Mouse (Mus musculus): ENCODE measurements around the gene Trip6. TPM values are rescaled to one million over a fixed set of nuclear protein-coding genes. Genes with fewer than 3 reads are reported as not detected.
"Not testable (repeated sequence)": the region's sequence is repeated elsewhere in the genome, so short reads cannot be mapped to it uniquely, and the experiment has no call there.

Gene Trip6
- polyA plus RNA-seq, 1 experiment from 2014 or later = 63.9 TPM

- Histone ChIP-seq H3K27ac (peak overlapping the region; percentile 97), H3K4me2 (replicated peaks) (peak overlapping the region; percentile 97), H3K9me3 (no peaks in the 10 kb centered on the region), H3K4me1 (replicated peaks) (peaks cover 30% of the 10 kb centered on the region), H3K27me3 (replicated peaks) (peaks cover 20% of the 10 kb centered on the region), H3K4me3 (replicated peaks) (peak overlapping the region; percentile 54), H3K36me3 (peaks cover 24% of the 10 kb centered on the region), H3K9ac (peak overlapping the region; percentile 79)
- peak; percentile 78 for ATAC-seq
- WGBS = 0% methylated on average over 15 of the region's 15 CpGs
Observed at GRCm38 (mm10) chr5:137293282-137293681, 20.9 kb downstream of the Trip6 start.

- no peak overlapping the region for H3K9ac ChIP-seq
- H3K27ac ChIP-seq = no peak overlapping the region
- ATAC-seq = no peak
- no peak overlapping the region for H3K4me2 ChIP-seq (replicated peaks)
- 75% methylated on average over 15 of the region's 15 CpGs for WGBS
- H3K4me3 ChIP-seq (replicated peaks) = no peak overlapping the region
- peaks cover 33% of the 10 kb centered on the region for H3K27me3 ChIP-seq (replicated peaks)
- H3K9me3 ChIP-seq = no peaks in the 10 kb centered on the region
- H3K36me3 ChIP-seq = peaks cover 6% of the 10 kb centered on the region; the same call in 1 of the 2 replicates
- peaks cover 46% of the 10 kb centered on the region for H3K4me1 ChIP-seq (replicated peaks)
Observed at GRCm38 (mm10) chr5:137291381-137291926, 22.8 kb downstream of the Trip6 start.

- 0 out of 2 replicates have a peak, but pooled peaks have one; percentile 12 for ATAC-seq
- Histone ChIP-seq H3K27ac (no peak overlapping the region), H3K9me3 (no peaks in the 10 kb centered on the region), H3K27me3 (replicated peaks) (peaks cover 33% of the 10 kb centered on the region), H3K36me3 (no peaks in the 10 kb centered on the region; the same call in 1 of the 2 replicates), H3K4me3 (replicated peaks) (no peak overlapping the region), H3K4me2 (replicated peaks) (peak overlapping the region; percentile 22; the same call in 1 of the 2 replicates), H3K4me1 (replicated peaks) (peaks cover 47% of the 10 kb centered on the region), H3K9ac (no peak overlapping the region)
- WGBS = 24% methylated on average over 15 of the region's 15 CpGs
Observed at GRCm38 (mm10) chr5:137290677-137291076, 23.5 kb downstream of the Trip6 start.

- Histone ChIP-seq H3K9me3 (no peaks in the 10 kb centered on the region), H3K4me1 (replicated peaks) (peaks cover 41% of the 10 kb centered on the region), H3K4me3 (replicated peaks) (peak overlapping the region; percentile 15; the same call in 1 of the 2 replicates), H3K4me2 (replicated peaks) (peak overlapping the region; percentile 86), H3K36me3 (no peaks in the 10 kb centered on the region), H3K27ac (no peak overlapping the region; the same call in 1 of the 2 replicates), H3K9ac (no peak overlapping the region), H3K27me3 (replicated peaks) (peaks cover 33% of the 10 kb centered on the region)
- ATAC-seq = no peak
- WGBS = 51% methylated on average over 13 of the region's 13 CpGs
Observed at GRCm38 (mm10) chr5:137289591-137290365, 24.4 kb downstream of the Trip6 start.

GRCm38 (mm10) chr5:137288999-137289470, 25.2 kb downstream of the Trip6 start:
- H3K27ac ChIP-seq = no peak overlapping the region
- H3K4me1 ChIP-seq (replicated peaks) = peaks cover 39% of the 10 kb centered on the region
- ATAC-seq = no peak
- H3K36me3 ChIP-seq = no peaks in the 10 kb centered on the region
- H3K9me3 ChIP-seq = no peaks in the 10 kb centered on the region
- H3K4me3 ChIP-seq (replicated peaks) = peak overlapping the region; percentile 15
- H3K4me2 ChIP-seq (replicated peaks) = peak overlapping the region; percentile 86
- 3% methylated on average over 25 of the region's 25 CpGs for WGBS
- H3K27me3 ChIP-seq (replicated peaks) = peaks cover 33% of the 10 kb centered on the region
- H3K9ac ChIP-seq = peak overlapping the region; percentile 1; the same call in 1 of the 2 replicates

- H3K9ac ChIP-seq = peak overlapping the region; percentile 48
- WGBS = under 1% methylated on average over 58 of the region's 65 CpGs
Observed at GRCm38 (mm10) chr5:137287953-137288743, 26.1 kb downstream of the Trip6 start.

GRCm38 (mm10) chr5:137287032-137287952, 26.9 kb downstream of the Trip6 start, which contains the start of gene Ache:
Ache (plus strand) TSS chr5:137287519.
- no peaks in the 10 kb centered on the region for H3K9me3 ChIP-seq
- H3K4me3 ChIP-seq (replicated peaks) = peak within 1 kb of the TSS; percentile 40
- peaks cover 33% of the 10 kb centered on the region for H3K27me3 ChIP-seq (replicated peaks)
- peak; percentile 18 for ATAC-seq
- H3K4me1 ChIP-seq (replicated peaks) = peaks cover 35% of the 10 kb centered on the region
- 3% methylated on average over 40 of the region's 40 CpGs for WGBS
- H3K4me2 ChIP-seq (replicated peaks) = peak within 1 kb of the TSS; percentile 86
- H3K27ac ChIP-seq = 0 out of 2 replicates have a peak within 1 kb of the TSS, but pooled peaks have one; percentile 27
- H3K36me3 ChIP-seq = no peaks in the 10 kb centered on the region
- H3K9ac ChIP-seq = peak within 1 kb of the TSS; percentile 48

More at GRCm38 (mm10) chr5:137287953-137288743, 26.1 kb downstream of the Trip6 start:
- peaks cover 33% of the 10 kb centered on the region for H3K27me3 ChIP-seq (replicated peaks)
- ATAC-seq = peak; percentile 10; the same call in 1 of the 2 replicates
- H3K4me2 ChIP-seq (replicated peaks) = peak overlapping the region; percentile 86
- H3K4me1 ChIP-seq (replicated peaks) = peaks cover 38% of the 10 kb centered on the region
- peak overlapping the region; percentile 40 for H3K4me3 ChIP-seq (replicated peaks)
- no peak overlapping the region for H3K27ac ChIP-seq
- H3K36me3 ChIP-seq = no peaks in the 10 kb centered on the region
- H3K9me3 ChIP-seq = no peaks in the 10 kb centered on the region

- H3K4me2 ChIP-seq (replicated peaks) = peak overlapping the region; percentile 86
- H3K27ac ChIP-seq = 0 out of 2 replicates have a peak overlapping the region, but pooled peaks have one; percentile 27
- H3K36me3 ChIP-seq = no peaks in the 10 kb centered on the region
- peak overlapping the region; percentile 28; the same call in 1 of the 2 replicates for H3K9ac ChIP-seq
- peak; percentile 69 for ATAC-seq
- 1% methylated on average over 13 of the region's 16 CpGs for WGBS
- H3K4me1 ChIP-seq (replicated peaks) = peaks cover 35% of the 10 kb centered on the region
- peak overlapping the region; percentile 32 for H3K4me3 ChIP-seq (replicated peaks)
- H3K27me3 ChIP-seq (replicated peaks) = peaks cover 33% of the 10 kb centered on the region
- no peaks in the 10 kb centered on the region for H3K9me3 ChIP-seq
Observed at GRCm38 (mm10) chr5:137286655-137287031, 27.6 kb downstream of the Trip6 start.

GRCm38 (mm10) chr5:137285986-137286385, 28.2 kb downstream of the Trip6 start:
- H3K27me3 ChIP-seq (replicated peaks) = peaks cover 33% of the 10 kb centered on the region
- no peak for ATAC-seq
- WGBS = 29% methylated on average over 7 of the region's 7 CpGs

GRCm38 (mm10) chr5:137285045-137285444, 29.2 kb downstream of the Trip6 start:
- Histone ChIP-seq H3K27me3 (replicated peaks) (peaks cover 28% of the 10 kb centered on the region), H3K9me3 (no peaks in the 10 kb centered on the region), H3K4me1 (replicated peaks) (peaks cover 32% of the 10 kb centered on the region), H3K4me3 (replicated peaks) (no peak overlapping the region), H3K27ac (no peak overlapping the region), H3K36me3 (no peaks in the 10 kb centered on the region), H3K9ac (no peak overlapping the region), H3K4me2 (replicated peaks) (no peak overlapping the region)
- 71% methylated on average over 5 of the region's 5 CpGs for WGBS
- no peak for ATAC-seq

More at GRCm38 (mm10) chr5:137285986-137286385, 28.2 kb downstream of the Trip6 start:
- H3K4me3 ChIP-seq (replicated peaks) = no peak overlapping the region
- H3K9ac ChIP-seq = no peak overlapping the region
- H3K4me2 ChIP-seq (replicated peaks) = no peak overlapping the region
- no peaks in the 10 kb centered on the region for H3K9me3 ChIP-seq
- H3K4me1 ChIP-seq (replicated peaks) = peaks cover 35% of the 10 kb centered on the region
- 0 out of 2 replicates have a peak overlapping the region, but pooled peaks have one; percentile 27 for H3K27ac ChIP-seq
- no peaks in the 10 kb centered on the region for H3K36me3 ChIP-seq

GRCm38 (mm10) chr5:137284411-137284810, 29.8 kb downstream of the Trip6 start:
- H3K4me2 ChIP-seq (replicated peaks); H3K4me3 ChIP-seq (replicated peaks); H3K9ac ChIP-seq; H3K9me3 ChIP-seq; H3K27ac ChIP-seq; ATAC-seq; H3K36me3 ChIP-seq: not testable (repeated sequence)
- Histone ChIP-seq H3K4me1 (replicated peaks) (peaks cover 26% of the 10 kb centered on the region), H3K27me3 (replicated peaks) (peaks cover 22% of the 10 kb centered on the region)
- WGBS = 80% methylated on average over 6 of the region's 6 CpGs

Measured in intestine, embryonic 15.5 days (tissue).